8 mouse cellular contexts compared by ENCODE assay signal in the genomic region with DNA sequence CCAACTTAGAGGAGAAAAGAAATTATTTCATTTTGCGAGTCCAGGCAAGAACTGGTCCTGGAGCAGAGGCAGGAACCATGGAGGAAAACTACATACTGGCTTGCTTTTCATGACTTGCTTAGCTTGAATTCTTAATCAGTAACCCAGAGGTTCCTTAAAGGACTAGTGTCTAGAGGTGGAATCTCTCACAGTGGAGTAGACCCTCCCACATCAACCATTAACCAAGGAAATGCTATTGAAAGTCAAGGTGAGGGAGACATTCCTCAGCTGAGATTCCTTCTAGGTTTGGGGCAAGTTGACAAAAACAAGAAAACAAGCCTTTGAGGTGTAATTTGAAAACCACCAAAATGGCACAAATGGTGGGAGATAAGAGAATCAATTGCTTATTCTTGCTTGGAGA. TPM values are rescaled to one million over a fixed set of nuclear protein-coding genes. Genes with fewer than 3 reads are reported as not detected.
DNase-seq lines count a peak whose midpoint lies in the region; ATAC-seq and TF ChIP-seq lines count a peak whose summit lies in the region.

A gene (minus strand): TSS at position 119 of the 400 bp plus-strand sequence.

- no peaks in the 10 kb centered on the region for H3K36me3 ChIP-seq in liver, adult 2 months (ENCODE audit: control insufficient read depth, insufficient read depth, low read length)
- no peaks in the 10 kb centered on the region for H3K36me3 ChIP-seq in heart, embryonic 11.5 days (ENCODE audit: control insufficient read depth, insufficient read depth, low read length)
- H3K36me3 ChIP-seq in midbrain, embryonic 10.5 days, result no peaks in the 10 kb centered on the region

- peaks cover 10% of the 10 kb centered on the region for H3K4me1 ChIP-seq in liver, adult 2 months (ENCODE audit: control insufficient read depth, insufficient read depth, low read length)
- H3K4me1 ChIP-seq in cortical plate, adult 2 months (ENCODE audit: control insufficient read depth, insufficient read depth, low read length), result no peaks in the 10 kb centered on the region
- no peaks in the 10 kb centered on the region for H3K4me1 ChIP-seq in heart, embryonic 11.5 days (ENCODE audit: control insufficient read depth, insufficient read depth, low read length)
- no peaks in the 10 kb centered on the region for H3K4me1 ChIP-seq in midbrain, embryonic 10.5 days

- TF ChIP-seq CTCF in liver, adult 2 months (IDR thresholded peaks at IDR 0.05; ENCODE audit: low read depth, low read length), result no peak
- no peak for TF ChIP-seq CTCF in cortical plate, adult 2 months (IDR thresholded peaks at IDR 0.05; ENCODE audit: extremely low read depth, insufficient read depth, low read length)

- H3K27me3 ChIP-seq in liver, adult 2 months (ENCODE audit: control insufficient read depth, insufficient read depth, low read length), result no peaks in the 10 kb centered on the region
- no peaks in the 10 kb centered on the region for H3K27me3 ChIP-seq in heart, embryonic 11.5 days (ENCODE audit: control insufficient read depth, insufficient read depth, low read length)
- H3K27me3 ChIP-seq in midbrain, embryonic 10.5 days (ENCODE audit: low read depth, poor library complexity, severe bottlenecking), result no peaks in the 10 kb centered on the region

- TF ChIP-seq POLR2A in liver, adult 2 months (IDR thresholded peaks at IDR 0.05; ENCODE audit: extremely low read depth, insufficient read depth, low read length), result no peak
- TF ChIP-seq POLR2A in cortical plate, adult 2 months (IDR thresholded peaks at IDR 0.05; ENCODE audit: extremely low read depth, insufficient read depth, low read length), result no peak

- DNase-seq in liver, adult 2 months (ENCODE audit: extremely low read depth, low read depth, low spot score), result no peak
- no peak for DNase-seq in liver
- peak; percentile 30 for DNase-seq in kidney, postnatal 14 days
- no peak for DNase-seq in midbrain, embryonic 10.5 days (ENCODE audit: low spot score)
- DNase-seq in right cerebral cortex, postnatal 14 days, result no peak
- no peak for DNase-seq in spleen, adult 18-20 months

- peak within 1 kb of the TSS; percentile 56 for H3K27ac ChIP-seq in liver, adult 2 months (replicated peaks; ENCODE audit: insufficient read depth, low read depth, low read length)
- no peak within 1 kb of the TSS for H3K27ac ChIP-seq in cortical plate, adult 2 months (ENCODE audit: insufficient read depth, low read length)
- no peak within 1 kb of the TSS for H3K27ac ChIP-seq in heart, embryonic 11.5 days (ENCODE audit: low read depth, low read length)
- no peak within 1 kb of the TSS for H3K27ac ChIP-seq in midbrain, embryonic 10.5 days (replicated peaks)

- H3K4me3 ChIP-seq in liver, adult 2 months (ENCODE audit: insufficient read depth, low read depth, low read length), result no peak within 1 kb of the TSS
- H3K4me3 ChIP-seq in cortical plate, adult 2 months (ENCODE audit: insufficient read depth, low read length), result no peak within 1 kb of the TSS
- H3K4me3 ChIP-seq in heart, embryonic 11.5 days (ENCODE audit: low read depth, low read length), result no peak within 1 kb of the TSS
- no peak within 1 kb of the TSS for H3K4me3 ChIP-seq in midbrain, embryonic 10.5 days

- H3K79me2 ChIP-seq in liver, adult 2 months (ENCODE audit: control insufficient read depth, insufficient read depth, low read length), result no peaks in the 10 kb centered on the region

- no peak for ATAC-seq in heart, embryonic 11.5 days (replicated peaks; ENCODE audit: insufficient number of reproducible peaks, low FRiP score, low TSS enrichment)

- no peak within 1 kb of the TSS for H3K9ac ChIP-seq in liver, adult 2 months (ENCODE audit: low read depth, low read length)
- H3K9ac ChIP-seq in heart, embryonic 11.5 days (ENCODE audit: low read depth, low read length), result no peak within 1 kb of the TSS

- peaks cover 3% of the 10 kb centered on the region; the same call in 1 of the 2 replicates for H3K9me3 ChIP-seq in heart, embryonic 11.5 days (replicated peaks; ENCODE audit: control insufficient read depth, low read length)
- peaks cover 7% of the 10 kb centered on the region; the same call in 1 of the 2 replicates for H3K9me3 ChIP-seq in midbrain, embryonic 10.5 days (replicated peaks)

- WGBS in liver, adult 2 months, result 91% methylated on average over 1 of the region's 1 CpGs
- 88% methylated on average over 1 of the region's 1 CpGs for WGBS in heart, embryonic 11.5 days (ENCODE audit: insufficient replicate concordance)
- 88% methylated on average over 1 of the region's 1 CpGs for WGBS in midbrain, embryonic 10.5 days

- H3K4me2 ChIP-seq in heart, embryonic 11.5 days, result no peak within 1 kb of the TSS

RNA-seq across cellular contexts. Expression of the gene that starts here (rescaled TPM):
- 2,678 and 3,000 TPM in 2 replicates for total RNA-seq in liver, adult 2 months (2014; rRNA removed)
- 1,138 and 1,579 TPM in 2 replicates for polyA plus RNA-seq in liver, adult 2 months (2012; rRNA removed)
- polyA plus RNA-seq in cortical plate, adult 2 months (2012; rRNA removed), result 213 and 228 TPM in 2 replicates
- polyA plus RNA-seq in heart, embryonic 11.5 days (2014; fragmentation: Nextera tagmentation; extraction: Ambion mirVana), result 182 and 194 TPM in 2 replicates
- polyA plus RNA-seq in midbrain, embryonic 10.5 days (2016; fragmentation: Nextera tagmentation; extraction: Ambion mirVana), result 200 and 214 TPM in 2 replicates
